27 mouse cellular contexts compared by ENCODE assay signal in the genomic region with DNA sequence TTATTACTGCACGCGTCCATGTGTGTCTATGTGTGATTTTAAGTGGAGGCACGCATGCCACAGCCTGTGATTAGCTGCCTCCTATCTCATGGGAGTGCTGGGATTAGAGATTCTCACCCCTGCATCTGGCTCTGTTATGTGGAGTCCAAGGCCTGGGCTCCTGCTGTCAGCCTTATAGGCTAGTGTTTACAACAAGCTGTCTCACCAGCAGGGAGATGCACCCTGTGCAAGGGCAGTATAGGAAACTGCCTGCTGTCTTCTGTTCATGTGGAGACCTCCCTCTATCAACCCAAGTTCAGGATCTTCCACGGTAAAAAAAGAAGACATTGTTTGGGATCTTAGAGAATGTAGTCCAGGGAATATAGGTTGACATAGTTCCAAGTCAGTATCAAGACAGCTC.
"Had no signal": no experiment of that assay in that cellular context is flagged by ENCODE, and none has a peak within 500 bp of the region (broad histone marks: within the 10 kb centered on the region; RNA-seq: fewer than 3 reads in every experiment).

No protein-coding gene starts in this region.

- H3K4me1 ChIP-seq: forebrain, embryonic 13.5 days; forebrain, embryonic 15.5 days had no signal

- H3K9ac ChIP-seq: embryonic facial prominence, embryonic 12.5 days; embryonic facial prominence, embryonic 13.5 days; embryonic facial prominence, embryonic 15.5 days; forebrain, embryonic 12.5 days; forebrain, embryonic 13.5 days; forebrain, embryonic 15.5 days; forebrain, postnatal 0 days had no signal

- DNase-seq: cerebellum, adult 2 months; cerebellum, adult 8-10 months; cerebellum, adult 9-10 months; cerebellum, adult 9-11 months; cerebellum, postnatal 10 days; cerebellum, postnatal 25 days; embryo, embryonic 11 days; forebrain, postnatal 0 days; gastrocnemius, adult 2 months; gastrocnemius, postnatal 10 days; gastrocnemius, postnatal 14 days; gastrocnemius, postnatal 25 days; gastrocnemius, postnatal 36 days; heart, adult 11 months; heart, adult 18-20 months; heart, adult 2 months had no signal

- H3K4me2 ChIP-seq: embryonic facial prominence, embryonic 12.5 days; embryonic facial prominence, embryonic 13.5 days; embryonic facial prominence, embryonic 15.5 days; forebrain, embryonic 12.5 days; forebrain, embryonic 13.5 days; forebrain, embryonic 15.5 days had no signal

- H3K36me3 ChIP-seq: embryonic facial prominence, embryonic 10.5 days; embryonic facial prominence, embryonic 12.5 days; embryonic facial prominence, embryonic 13.5 days; embryonic facial prominence, embryonic 15.5 days; forebrain, embryonic 10.5 days; forebrain, embryonic 12.5 days; forebrain, embryonic 15.5 days had no signal

- ATAC-seq: forebrain, embryonic 13.5 days; forebrain, embryonic 14.5 days; forebrain, embryonic 15.5 days; forebrain, embryonic 16.5 days; forebrain, postnatal 0 days had no signal

- H3K27me3 ChIP-seq: embryonic facial prominence, embryonic 12.5 days; embryonic facial prominence, embryonic 13.5 days; embryonic facial prominence, embryonic 15.5 days; forebrain, embryonic 15.5 days had no signal

- H3K4me3 ChIP-seq: embryonic facial prominence, embryonic 10.5 days; embryonic facial prominence, embryonic 12.5 days; embryonic facial prominence, embryonic 13.5 days; embryonic facial prominence, embryonic 15.5 days; erythroblast, embryonic 14.5 days; forebrain, embryonic 10.5 days; forebrain, embryonic 12.5 days; forebrain, embryonic 13.5 days; forebrain, embryonic 15.5 days; gastrocnemius, adult 2 months; heart, adult 2 months had no signal

- H3K9me3 ChIP-seq: embryonic facial prominence, embryonic 10.5 days; embryonic facial prominence, embryonic 12.5 days; embryonic facial prominence, embryonic 13.5 days; embryonic facial prominence, embryonic 15.5 days; forebrain, embryonic 10.5 days; forebrain, embryonic 12.5 days; forebrain, embryonic 13.5 days; forebrain, embryonic 15.5 days had no signal

- H3K27ac ChIP-seq: embryonic facial prominence, embryonic 10.5 days; embryonic facial prominence, embryonic 12.5 days; embryonic facial prominence, embryonic 13.5 days; embryonic facial prominence, embryonic 15.5 days; forebrain, embryonic 10.5 days; forebrain, embryonic 12.5 days; forebrain, embryonic 13.5 days; forebrain, embryonic 15.5 days; gastrocnemius, adult 2 months; heart, adult 2 months had no signal
